Mouse (Mus musculus) ovary, adult 18-20 months (tissue): Measurements from ENCODE around the gene Lrrc17.

Source experiments
- DNase-seq: peaks from one replicate; pipeline ENCODE4 v3.0.0; 2022; ENCODE audit warnings: low spot score, mixed read lengths

Gene Lrrc17

DNA sequence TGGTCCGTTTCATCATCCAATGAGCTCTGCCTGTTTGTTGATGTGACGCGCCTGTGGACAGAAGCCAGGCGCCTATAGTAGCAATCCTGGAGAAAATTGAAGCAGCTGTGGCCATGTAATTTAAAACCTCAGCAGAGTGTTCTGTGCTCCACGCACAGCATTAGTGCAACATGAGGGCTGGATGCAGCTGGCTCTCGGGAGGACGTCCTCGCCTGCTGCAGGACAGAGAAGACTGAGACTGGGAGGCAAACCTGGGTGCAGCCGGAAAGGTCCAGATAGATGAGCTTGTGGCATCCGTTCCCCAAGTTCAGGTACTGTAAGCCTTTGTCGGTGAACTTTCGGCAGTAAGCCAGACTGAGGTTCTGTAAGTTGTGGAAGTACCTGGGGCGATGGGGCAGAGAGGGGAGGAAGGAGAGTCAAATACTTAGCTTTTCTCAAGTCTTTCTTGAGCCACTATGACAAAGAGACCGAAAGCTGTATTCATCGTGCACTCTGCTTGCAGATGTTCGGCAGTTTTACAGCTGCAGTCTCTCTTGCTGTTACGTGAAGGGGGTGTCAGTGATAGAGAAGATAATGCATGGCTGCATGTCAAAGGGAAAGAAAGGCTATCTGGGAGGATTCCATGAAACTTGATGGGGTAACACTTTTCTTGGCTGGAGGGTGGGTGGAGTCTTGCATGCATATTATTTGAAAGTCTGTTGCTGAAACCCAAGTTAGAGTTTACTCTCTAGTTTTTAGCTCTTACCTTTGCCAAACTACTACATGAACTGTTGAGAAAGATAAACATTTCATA is at the start of gene Lrrc17:
Lrrc17 (plus strand) TSS at position 151 of the 793 bp plus-strand sequence.
- no peak for DNase-seq

DNA sequence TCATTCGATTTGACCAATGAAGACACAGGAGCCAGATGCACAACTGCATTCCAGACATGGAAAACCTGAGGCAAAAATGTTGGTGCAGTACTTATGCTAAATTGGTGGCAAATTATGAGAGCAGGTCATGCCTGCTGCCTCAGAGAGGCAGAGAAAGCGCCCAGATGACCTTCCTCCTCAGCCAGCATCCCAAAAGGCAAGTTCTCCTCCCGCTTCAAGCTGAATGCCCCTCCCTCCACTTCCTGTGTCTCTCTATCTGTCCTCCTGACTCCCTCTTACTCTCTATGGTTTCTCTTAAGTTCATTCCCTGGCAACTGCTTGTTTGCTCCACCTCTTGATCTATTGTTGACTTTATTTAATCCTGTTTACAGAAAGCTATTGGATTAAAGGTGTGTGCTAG is 48.6 kb upstream of the Lrrc17 start:
- DNase-seq: no peak

DNA sequence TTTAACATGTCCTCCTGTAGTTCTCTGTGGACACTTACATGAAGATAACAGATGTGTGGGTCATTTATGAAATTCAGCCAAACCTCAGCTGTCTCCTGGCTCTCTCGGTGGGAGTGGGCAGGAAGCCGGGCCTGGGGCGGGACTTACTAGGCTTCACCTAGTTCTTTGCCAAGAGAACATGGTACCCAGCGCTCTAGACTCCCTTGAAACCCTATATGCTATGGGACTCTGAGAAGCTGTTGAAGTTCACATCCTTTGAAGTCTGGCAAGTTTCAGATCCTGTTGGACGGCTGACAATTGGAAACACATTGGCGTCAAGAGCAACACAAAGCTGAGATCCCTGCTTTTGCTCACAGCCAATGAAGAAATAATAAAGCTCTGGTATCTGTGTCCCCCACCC is 47.0 kb upstream of the Lrrc17 start:
- no peak for DNase-seq

DNA sequence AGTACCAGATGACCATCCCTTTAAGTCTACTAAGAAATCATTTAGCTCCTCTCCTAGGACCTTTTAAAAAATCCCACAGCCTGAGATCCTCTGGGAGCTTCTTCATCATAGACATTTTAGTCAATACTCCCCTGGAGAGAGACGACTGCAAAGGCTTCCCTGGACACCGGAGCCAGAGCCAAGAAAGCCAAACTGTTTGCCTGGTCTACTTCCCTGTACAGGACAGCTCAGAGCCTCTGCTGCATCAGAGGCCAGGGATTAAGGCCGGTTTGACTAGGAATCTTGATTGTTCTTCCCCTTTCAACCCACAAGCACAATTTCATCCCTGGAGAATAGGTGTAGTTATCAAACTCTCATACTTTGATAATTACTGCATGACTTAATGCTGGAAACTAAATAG is 46.5 kb upstream of the Lrrc17 start:
- DNase-seq: no peak

DNA sequence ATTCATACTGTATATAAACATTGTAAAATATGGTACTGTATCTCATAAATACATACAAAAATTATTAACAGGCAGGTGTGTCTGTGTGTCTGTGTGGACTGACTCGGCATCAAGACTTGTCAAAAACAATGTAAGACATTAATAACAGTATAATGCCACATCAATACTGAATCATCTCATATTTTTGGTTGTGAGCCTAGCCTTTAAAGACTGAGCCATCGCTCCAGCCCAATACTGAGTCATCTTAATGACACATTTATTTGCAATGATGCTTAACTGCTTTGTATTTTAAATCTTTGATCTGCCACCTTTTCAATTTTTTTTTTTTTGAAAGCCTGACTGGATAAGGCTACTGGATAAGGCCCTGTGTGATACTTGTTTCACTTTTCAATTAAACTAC is 44.9 kb upstream of the Lrrc17 start:
- no peak for DNase-seq

DNA sequence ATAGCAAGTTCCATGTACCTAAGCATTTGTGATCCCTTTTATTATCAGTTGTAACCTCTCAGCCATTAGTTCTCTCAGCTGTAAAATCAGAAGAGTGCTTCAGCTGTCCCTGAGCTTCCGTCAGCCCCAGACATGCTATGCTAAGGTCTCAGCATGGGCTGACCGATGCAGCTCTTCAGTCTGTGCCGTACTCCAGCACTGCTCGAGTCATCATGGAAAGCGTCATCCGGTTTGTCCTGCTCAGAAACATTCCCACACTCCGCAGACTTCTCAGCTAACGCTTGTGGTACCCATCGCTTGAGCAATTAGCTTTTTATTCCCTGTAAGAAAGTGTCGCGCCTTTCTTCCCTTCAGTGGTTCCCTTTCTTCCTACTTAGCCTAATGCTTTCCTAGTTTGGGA is 44.4 kb upstream of the Lrrc17 start:
- no peak for DNase-seq

DNA sequence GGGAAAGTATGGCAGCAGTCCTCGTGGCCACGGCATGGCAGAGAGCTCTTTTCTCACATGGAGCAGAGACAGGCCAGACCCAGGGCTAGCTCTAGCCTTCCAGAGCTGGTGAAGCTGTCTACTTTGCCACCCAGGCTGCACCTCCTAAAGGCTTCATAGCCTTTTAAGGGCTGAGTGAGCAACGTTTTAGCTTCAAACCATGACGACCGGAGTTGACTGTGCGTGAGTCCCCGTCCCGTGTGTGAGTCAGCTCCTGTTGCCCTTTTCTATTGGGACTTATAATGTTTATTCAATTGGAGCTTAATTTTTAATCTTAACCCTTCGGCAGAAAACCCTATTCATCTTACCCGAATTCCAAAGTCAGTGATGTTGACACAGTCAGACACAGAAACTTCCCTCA is 43.2 kb upstream of the Lrrc17 start:
- no peak for DNase-seq

DNA sequence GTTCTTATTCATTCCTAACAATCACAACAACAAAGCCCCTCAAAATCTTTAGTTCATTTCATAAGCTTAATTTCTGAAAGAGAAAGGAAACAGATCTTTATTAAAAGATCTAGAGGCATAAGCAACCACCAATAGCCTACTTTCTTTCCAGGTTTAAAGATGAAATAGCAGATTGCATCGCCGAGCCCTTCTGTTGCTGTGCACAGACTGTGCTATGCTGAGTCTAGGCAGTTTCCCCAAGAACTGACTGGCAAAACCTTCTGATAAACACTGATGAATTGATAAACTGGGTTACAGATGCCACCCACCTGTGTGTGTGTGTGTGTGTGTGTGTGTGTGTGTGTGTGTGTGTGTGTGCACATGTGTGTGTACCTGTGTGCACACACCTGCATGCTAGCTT is 42.4 kb upstream of the Lrrc17 start:
- no peak for DNase-seq

DNA sequence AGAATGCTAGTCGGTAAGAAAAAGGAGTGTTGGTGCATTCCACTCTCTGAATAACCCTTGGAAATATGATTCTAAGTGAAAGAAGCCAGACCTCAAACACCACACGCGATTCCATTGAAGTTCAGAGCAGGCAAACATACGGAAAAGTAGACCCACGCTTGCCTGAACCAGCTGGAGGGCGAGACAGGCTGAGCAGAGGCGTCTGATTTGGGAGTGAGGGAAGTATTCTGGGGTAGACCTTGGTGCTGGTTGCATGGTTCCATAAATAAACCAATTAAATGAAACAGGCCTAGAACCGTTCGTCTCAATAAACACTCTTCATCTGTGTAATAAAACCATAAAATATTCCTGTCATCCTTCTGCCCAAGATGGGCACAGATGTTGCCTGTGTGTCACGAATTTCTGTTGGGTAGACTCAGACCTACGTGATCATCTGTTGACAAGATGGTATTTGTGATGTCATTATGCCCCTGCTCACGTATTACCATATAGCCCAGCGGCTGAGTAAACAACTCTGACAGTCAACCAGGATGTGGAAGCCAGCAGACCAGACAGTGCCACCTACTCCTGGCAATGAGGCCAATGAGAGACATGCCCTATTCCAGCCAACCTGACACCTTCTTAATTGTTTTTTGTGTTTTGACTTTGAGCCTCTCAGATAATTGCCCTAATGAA is 40.3 kb upstream of the Lrrc17 start:
- no peak for DNase-seq

DNA sequence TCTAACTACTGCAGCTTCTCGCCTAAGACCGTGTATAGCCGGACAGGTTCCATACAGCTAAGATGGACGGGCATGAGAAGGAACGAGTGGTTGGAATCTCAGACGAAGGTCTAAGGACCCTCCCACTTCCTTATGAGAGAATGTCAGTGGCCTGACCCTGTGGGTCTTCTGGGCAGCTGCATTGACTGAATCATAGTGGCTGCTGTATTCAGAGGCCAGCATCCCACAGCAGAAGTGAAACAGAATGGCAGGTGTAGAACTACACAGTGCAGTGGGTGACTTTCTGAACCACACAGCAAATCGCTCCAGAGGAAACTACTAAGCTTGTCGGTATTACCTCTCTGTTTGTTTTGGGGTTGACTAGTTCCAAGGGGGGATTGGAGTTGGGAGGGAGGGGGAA is 38.2 kb upstream of the Lrrc17 start:
- no peak for DNase-seq

DNA sequence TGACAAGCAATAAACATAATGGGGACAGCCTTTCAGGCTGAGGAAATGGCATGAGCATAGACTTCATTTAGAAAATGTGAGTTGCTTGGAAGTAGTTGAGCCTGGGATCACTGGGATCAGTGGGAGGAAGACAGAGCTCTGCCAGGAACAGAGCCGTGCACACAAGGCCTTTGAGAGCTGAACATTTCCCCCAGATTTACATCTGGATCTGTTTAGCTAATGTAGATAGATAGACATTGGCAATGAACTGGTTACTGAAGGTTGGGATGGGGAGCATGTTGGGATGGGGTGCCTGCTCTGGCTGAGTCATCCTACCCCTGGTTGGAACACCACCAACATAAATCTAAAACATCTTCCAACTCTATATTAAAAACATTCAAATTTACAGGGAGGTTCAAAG is 36.5 kb upstream of the Lrrc17 start:
- DNase-seq: no peak

DNA sequence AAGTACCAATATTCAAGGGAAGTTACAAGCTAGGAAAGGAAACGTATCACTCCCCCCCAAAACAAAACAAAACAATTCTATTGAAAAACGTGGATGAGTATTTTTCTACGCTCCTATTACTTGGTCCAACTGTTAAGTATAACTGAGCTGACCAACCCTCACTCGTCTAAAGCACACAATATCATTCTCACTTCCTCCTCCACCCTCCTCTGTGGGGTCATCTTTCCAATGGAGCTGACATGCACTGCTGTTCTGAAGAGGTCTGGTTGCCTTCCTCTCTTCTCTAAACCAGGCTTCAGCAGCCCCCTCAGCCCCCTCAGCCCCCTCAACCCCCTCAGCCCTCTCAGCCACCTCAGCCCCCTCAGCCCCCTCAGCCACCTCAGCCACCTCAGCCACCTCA is 33.6 kb upstream of the Lrrc17 start:
- DNase-seq: no peak

DNA sequence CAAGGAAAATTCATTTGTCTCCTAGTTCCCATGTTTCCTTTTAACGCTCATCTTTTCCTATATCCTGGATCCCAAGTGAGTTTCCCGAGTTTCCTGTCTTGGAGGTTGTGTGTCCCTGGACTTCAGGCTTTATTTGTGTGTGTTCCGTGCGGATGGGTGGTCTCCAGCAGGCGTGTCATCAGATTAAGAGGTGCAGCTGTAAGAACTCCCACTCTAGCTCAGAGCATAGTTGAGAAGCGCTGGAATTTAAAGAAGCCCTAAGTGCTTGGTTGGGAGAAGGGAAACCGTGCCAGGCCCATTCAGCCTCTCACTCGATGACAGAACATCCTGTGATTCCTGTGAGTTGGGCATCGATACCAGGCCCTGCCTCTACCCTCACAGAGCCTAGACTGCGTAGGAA is 30.0 kb upstream of the Lrrc17 start:
- DNase-seq: no peak

DNA sequence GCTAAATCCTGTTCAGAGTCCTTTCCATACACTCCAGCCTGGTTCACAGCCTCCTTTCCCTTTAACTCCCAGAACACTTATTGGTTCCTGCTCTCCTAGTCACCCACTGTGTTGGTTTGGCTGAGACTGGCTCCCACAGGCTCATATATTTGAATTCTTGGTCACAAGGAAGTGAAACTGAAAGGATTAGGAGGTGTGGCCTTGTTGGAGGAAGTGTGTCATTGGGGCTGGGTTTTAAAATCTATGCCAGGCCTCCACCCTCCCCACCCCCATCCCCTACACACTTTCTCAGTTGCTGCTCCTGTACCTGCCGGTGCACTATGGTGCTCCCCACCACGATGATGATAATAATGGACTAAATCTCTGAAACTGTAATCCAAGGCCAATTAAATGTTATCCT is 25.8 kb upstream of the Lrrc17 start:
- DNase-seq: no peak

DNA sequence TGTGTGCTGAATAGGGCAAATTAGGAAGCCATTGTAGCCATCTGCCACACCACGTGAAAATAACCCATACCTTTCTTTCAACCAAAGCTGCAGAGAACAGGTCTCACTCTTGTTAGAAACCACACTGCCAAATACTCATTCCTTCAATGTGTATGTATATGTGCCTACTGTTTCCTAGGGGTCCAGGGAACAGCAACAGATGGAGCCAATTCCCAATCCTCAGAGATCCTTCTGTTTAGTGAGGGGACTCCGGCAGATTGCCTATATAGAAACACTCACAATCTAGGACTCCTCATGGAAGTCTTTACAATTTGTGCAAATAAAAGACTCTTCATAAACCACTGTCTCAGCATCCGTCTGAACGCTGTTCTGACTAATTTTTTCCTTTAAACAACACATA is 25.2 kb upstream of the Lrrc17 start:
- DNase-seq: no peak

DNA sequence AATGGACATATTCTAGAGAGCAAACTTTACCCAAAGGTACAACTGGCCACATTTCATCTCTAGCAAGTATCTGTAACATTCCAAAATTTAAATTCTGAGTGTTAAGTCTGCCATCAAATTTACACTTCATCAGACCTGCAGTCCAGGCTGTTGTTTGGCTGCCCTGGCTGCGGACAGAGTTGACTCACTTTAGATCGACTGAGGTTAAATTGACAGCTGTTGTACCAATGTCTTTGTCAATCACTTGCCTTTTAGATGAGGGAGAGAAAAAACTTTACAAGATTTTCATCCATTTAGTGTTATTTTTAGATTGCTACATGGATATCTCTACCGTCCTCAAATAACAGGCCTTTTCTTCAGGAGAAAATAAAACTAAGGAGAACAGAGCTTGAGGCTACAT is 24.2 kb upstream of the Lrrc17 start:
- DNase-seq: no peak

DNA sequence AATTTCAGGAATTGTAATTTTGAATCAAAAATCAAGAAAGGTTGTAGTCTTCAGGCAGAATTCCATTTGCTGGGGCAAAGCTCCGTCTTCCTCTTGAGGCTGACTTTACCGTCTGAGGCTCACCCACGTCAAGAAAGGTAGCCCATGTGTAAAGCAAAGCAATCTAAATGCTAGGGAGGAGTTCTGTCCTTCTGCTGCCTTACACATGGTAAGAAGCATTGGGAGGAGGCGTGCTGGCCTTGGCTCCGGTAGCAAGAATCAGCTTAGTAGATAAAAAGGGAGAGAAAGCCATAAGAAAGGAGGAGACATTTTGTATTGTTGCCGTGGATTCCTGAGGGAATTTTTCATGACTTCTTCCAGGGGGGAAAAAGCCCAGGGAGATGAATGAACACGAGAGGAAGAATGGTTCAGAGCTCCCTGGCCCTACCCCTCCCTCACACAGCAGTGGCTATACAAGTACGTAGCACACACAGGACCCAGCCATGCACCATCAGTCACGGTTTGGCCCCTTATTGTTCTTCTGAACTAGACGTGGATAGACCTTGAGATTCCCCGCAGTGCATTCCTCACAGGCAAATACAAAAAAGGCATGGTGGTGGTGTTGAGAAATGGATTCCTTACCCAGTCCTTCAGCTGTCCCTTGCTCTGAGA is 16.4 kb upstream of the Lrrc17 start:
- no peak for DNase-seq

DNA sequence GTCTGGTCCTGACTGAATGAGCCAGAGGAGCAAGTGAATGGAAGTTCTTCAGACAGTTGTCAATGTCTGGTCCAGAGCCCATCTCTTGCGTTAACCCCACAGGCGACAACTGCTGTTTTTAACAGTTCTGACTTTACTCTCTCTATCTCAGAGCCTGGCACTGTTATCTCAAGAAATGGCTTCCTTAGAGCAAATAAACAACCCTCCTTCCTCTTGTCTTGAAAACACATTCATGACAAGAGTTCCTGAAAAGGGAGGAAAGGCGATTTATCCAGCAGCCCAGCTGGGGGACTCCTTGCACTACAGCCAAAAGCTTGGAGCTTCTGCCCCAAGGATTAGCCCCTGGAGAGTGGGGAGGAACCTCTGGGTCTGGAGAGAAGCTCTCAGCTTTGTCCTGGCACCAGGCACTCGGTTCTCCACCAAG is 15.9 kb upstream of the Lrrc17 start:
- peak; percentile 53 for DNase-seq

DNA sequence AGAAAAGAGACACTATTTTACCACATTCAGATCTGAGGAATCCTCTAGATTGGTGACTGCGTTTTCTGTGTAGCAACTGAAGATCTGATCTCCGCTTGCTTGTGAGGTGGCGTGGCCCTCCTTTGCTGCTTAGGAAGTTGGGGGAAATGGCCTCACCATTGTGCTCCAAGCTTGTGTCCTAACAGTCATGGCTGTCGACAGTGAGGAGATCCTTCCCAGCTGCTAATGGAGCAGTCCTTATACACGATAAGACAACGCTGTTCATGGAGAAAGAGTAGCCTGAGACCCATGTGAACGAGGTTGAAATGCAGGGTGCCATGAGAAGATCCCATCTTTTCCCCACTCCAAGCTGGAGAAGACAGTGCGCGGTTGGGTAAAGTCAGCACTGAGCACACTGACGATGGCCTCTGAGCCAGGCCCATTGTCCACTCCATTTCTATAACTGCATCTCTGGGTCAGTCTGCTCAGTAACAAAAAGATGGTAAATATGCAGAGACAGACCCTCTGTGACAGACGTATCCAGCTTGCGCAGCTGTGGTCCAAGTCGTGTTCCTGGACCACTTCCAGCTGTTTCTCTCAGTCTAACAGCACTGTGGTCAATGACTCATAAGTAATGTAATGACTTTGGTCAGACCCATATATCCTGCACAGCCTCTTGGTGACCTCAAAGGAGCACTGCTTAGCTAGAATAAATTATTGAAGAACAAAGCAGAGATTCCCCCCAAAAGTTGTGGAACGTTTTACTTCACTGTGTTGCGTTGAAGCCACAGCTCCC is 15.1 kb upstream of the Lrrc17 start:
- DNase-seq: no peak

DNA sequence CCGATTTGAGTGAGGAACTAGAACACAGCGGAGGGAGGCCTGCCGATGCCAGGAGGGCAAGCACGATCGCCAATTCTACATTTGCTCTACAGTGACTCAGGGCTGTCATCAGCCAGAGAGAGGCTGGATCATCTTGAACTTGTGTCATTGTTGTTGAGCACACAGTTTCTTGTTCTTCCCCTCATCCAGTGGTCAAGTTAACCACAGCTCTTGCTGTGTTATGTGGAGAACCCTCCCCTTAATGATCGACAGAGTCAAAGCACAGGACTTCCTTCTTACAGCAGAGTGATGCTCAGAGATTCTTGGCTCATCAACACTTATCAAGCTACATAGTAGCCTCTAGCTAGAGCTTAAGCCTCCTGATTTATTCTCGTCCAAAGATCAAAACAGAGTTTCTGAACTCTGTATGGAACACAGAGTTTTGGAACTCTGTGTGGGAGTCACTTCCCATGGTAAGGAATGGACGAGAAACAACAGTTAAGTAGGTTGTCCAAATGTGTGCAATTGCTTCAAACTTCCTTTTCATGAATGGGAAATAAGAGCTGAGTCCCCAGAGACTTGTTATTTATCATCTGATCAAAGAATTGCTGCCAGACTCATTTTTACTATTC is 14.1 kb upstream of the Lrrc17 start:
- no peak for DNase-seq

DNA sequence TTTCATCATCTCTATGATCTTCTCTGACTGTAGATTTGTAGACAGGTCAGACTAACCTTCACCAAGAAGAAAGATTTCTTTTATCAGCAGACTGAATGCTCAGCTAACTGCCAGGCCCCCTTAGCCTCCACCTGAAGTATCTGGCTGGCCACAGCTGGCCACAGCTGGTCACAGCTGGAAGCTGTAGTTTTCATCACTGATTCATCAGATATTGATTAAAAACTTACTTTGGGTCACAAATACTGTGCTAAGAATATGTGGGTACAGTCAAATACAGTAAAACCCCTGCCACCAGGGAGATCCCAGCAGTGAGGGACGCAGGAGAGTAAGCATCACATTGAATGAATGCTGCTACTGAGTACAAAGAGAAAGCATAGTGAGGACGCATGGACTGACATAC is 11.2 kb upstream of the Lrrc17 start:
- DNase-seq: no peak

DNA sequence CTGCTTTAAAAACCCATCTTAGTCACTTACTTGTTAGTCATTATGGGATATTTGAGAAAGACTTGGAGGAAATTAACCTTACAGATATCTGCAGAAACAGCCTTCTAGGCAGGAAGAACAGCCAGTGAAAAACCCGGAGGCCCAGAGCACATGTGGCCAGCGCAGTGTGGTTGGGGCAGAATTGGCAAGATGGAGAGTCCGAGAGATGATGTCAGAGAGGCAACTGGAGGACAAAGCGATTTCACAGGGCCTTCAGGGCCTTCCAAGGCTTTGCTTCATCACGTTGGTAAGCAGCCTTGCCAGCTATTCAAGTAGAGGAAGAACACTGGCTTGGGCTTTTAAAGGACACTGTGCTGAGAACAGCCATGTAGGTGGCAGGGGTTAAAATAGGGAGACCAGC is 10.4 kb upstream of the Lrrc17 start:
- no peak for DNase-seq
